Mouse (Mus musculus) olfactory bulb, adult 2 months (tissue): ENCODE data around the gene Osbpl8. TPM values are rescaled to one million over a fixed set of nuclear protein-coding genes. Genes with fewer than 3 reads are reported as not detected.

Experiments used
- H3K27ac ChIP-seq: fragments of 200-500 bp; 2 replicates; pipeline ENCODE4 v1.5.1; 2012; ENCODE audit warnings: low read depth, low read length; ENCODE audit not compliant: insufficient read depth
- H3K4me1 ChIP-seq: fragments of 200-500 bp; 2 replicates; pipeline ENCODE4 v1.6.1; 2012; ENCODE audit warnings: low read length; ENCODE audit not compliant: control insufficient read depth, insufficient read depth
- H3K4me3 ChIP-seq: fragments of 200-500 bp; 2 replicates; pipeline ENCODE4 v1.5.1; 2012; ENCODE audit warnings: mild to moderate bottlenecking, low read depth, low read length, moderate library complexity; ENCODE audit not compliant: insufficient read depth
- CTCF ChIP-seq: fragments of 200-500 bp; IDR thresholded peaks from 2 replicates; pipeline ENCODE4 v1.5.1; 2012; ENCODE audit warnings: low read depth, mild to moderate bottlenecking, low read length, moderate library complexity; ENCODE audit not compliant: insufficient read depth
- POLR2A ChIP-seq: fragments of 200-500 bp; IDR thresholded peaks from 2 replicates; pipeline ENCODE4 v1.6.1; 2012; ENCODE audit warnings: mild to moderate bottlenecking, low read depth, low read length, moderate library complexity; ENCODE audit not compliant: insufficient read depth
- WGBS: fragments of 180-500 bp; shearing (Covaris S2); methylation state at CpG from one replicate; pipeline ENCODE4 v1.1.7; 2018; 5-methylcytosine and 5-hydroxymethylcytosine counted together
- polyA plus RNA-seq: library from polyadenylated mRNA; stranded (reverse); fragments of >200 nt; gene quantifications from 2 replicates; pipeline ENCODE4 v1.2.4, GENCODE M21; 2012; ENCODE audit warnings: low replicate concordance; ENCODE audit not compliant: missing spikeins, insufficient read depth, insufficient read length

The Osbpl8 gene
- polyA plus RNA-seq, 1 experiment, result not detected

DNA sequence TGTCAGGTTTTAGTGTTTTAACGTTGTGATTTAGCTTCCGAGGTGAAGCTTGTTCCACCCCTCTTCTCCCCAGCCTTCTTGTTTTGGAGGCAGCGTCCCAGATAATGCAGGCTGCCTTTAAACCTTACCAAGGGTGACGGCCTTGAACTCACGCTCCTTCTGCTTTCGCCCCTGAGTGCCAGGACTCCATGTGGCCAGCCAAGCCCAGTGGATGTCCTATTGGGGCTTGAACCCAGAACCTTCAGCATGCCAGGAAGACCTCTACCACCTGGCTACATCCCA, 70.7 kb downstream of the Osbpl8 start:
- 90% methylated on average over 6 of the region's 6 CpGs for whole genome bisulfite sequencing
- Histone ChIP-seq H3K4me3 (no peak overlapping the region), H3K27ac (no peak overlapping the region), H3K4me1 (peaks cover 8% of the 10 kb centered on the region)
- TF ChIP-seq POLR2A (no peak), CTCF (no peak)

DNA sequence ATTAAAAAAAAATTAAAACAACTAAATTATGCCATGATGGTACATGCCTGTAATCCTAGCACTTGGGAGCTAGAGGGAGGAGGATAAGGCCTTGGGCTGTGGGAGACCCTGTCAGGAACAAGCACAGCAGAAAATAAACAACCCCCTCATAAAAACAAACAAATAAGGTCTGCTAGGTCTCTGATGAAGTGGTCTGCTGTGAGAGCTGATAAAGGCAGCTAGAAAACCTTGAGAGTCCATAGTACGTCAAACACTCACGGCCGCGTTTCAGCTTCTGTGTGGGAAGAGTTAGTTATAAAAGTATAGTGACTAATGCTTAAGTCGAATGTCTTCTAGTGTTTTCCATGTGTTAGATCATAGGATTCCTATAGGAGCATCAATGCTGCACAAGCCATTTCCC, 72.9 kb downstream of the Osbpl8 start:
- WGBS, result 60% methylated on average over 5 of the region's 5 CpGs
- Histone ChIP-seq H3K4me3 (no peak overlapping the region), H3K4me1 (peaks cover 11% of the 10 kb centered on the region), H3K27ac (no peak overlapping the region)
- TF ChIP-seq CTCF (no peak), POLR2A (no peak)

GRCm38 (mm10) chr10:111242677-111243076, 78.1 kb downstream of the Osbpl8 start:
- no peak for TF ChIP-seq POLR2A
- Histone ChIP-seq H3K27ac (no peak overlapping the region), H3K4me3 (no peak overlapping the region), H3K4me1 (peaks cover 5% of the 10 kb centered on the region)
- WGBS, result 48% methylated on average over 7 of the region's 7 CpGs

DNA sequence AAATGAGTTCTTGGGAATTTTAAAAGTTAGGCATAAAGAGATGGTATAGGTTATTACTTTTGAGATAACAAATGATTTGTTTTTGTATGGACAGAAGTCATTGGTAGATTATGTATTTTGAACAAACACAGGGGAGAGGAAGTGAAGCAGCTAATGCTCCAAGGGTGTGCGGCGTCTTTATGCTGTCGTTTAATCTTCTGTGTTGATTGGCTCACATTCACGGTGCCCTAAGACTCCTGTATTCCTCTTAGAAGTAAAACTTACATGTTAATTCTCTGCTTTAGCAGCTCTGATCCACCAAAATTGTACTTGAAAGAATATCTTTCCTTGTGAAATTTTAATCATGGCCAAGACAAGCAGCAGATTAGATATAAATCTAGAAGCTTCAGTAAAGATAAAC, 83.1 kb downstream of the Osbpl8 start:
- H3K4me3 ChIP-seq, result no peak overlapping the region

GRCm38 (mm10) chr10:111248177-111248576, 83.6 kb downstream of the Osbpl8 start:
- peaks cover 6% of the 10 kb centered on the region for H3K4me1 ChIP-seq
- no peak overlapping the region for H3K4me3 ChIP-seq
- peak overlapping the region; percentile 77 for H3K27ac ChIP-seq
- WGBS, result 9% methylated on average over 6 of the region's 6 CpGs
- TF ChIP-seq POLR2A (no peak), CTCF (no peak)

More for the DNA sequence above, 83.1 kb downstream of the Osbpl8 start:
- TF ChIP-seq POLR2A (no peak), CTCF (no peak)
- Histone ChIP-seq H3K27ac (no peak overlapping the region), H3K4me1 (peaks cover 6% of the 10 kb centered on the region)
- 11% methylated on average over 4 of the region's 4 CpGs for WGBS

- H3K4me3 ChIP-seq, result no peak overlapping the region
- no peak overlapping the region for H3K27ac ChIP-seq
- WGBS, result 40% methylated on average over 4 of the region's 4 CpGs
- no peak for TF ChIP-seq POLR2A
- TF ChIP-seq CTCF, result no peak
- peaks cover 10% of the 10 kb centered on the region for H3K4me1 ChIP-seq
Observed at GRCm38 (mm10) chr10:111250192-111250591, 85.6 kb downstream of the Osbpl8 start.

DNA sequence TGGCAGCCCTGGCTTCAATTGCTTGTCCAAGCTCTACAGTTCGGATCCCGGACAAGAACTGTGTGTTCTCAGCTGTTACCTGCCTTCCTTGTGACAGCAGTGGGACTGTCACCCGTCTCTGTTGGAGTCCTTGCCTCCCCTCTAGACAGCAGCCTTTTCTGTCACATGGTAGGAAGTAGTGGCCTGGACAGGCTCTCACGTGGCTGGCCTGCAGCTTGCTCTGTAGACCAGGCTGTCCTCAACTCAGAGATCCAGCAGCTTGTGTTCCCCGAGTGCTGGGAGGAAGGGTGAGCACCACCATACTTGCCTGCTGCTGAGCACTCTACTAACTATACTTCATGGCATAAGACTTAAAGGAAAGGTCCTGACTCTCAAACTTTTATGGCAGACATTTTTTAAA, 87.1 kb downstream of the Osbpl8 start:
- TF ChIP-seq POLR2A (no peak), CTCF (no peak)
- Histone ChIP-seq H3K4me3 (no peak overlapping the region), H3K27ac (no peak overlapping the region), H3K4me1 (peaks cover 11% of the 10 kb centered on the region)
- WGBS, result 75% methylated on average over 5 of the region's 5 CpGs

DNA sequence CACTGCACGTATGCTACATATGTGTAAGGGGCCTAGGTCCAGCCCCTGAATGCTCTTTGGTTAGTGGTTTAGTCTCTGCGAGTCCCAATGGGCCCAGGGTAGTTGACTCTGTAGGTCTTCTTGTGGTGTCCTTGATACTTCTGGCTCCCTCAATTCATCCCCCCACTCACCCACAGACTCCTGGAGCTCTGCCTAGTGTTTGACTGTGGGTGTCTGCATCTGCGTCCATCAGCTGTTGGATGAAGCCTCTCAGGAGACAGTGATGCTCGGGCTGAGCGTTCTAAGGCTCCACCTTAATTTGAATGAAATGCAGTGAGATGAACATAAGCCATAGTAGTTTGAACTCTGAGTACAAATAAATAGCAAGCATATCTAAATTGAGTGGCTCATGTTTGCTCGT, 90.7 kb downstream of the Osbpl8 start:
- H3K4me3 ChIP-seq, result no peak overlapping the region
- WGBS, result 76% methylated on average over 6 of the region's 6 CpGs
- TF ChIP-seq CTCF, result no peak
- no peak for TF ChIP-seq POLR2A
- peaks cover 11% of the 10 kb centered on the region for H3K4me1 ChIP-seq
- H3K27ac ChIP-seq, result no peak overlapping the region

DNA sequence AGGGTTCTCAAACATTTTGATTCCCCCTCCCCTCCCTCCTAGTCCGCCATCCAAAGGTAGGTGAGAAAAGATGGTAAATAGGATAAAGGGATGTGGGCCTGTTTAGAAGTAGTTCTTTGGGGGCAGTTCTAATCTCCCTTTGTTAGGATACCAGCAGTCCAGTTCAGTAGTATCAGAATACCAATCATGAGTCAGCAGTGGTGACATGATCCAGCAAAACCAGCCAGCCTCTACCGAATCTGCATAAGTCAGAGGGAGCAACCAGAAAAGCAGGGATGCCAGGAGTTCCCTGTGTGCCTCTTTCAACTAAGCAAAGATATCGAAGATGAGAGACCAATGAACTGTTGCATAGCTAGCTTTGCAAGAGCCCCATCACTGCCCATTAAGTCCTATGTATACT, 91.6 kb downstream of the Osbpl8 start:
- no peak overlapping the region for H3K27ac ChIP-seq
- WGBS, result 78% methylated on average over 3 of the region's 3 CpGs
- TF ChIP-seq POLR2A (no peak), CTCF (no peak)
- H3K4me3 ChIP-seq, result no peak overlapping the region
- H3K4me1 ChIP-seq, result peaks cover 11% of the 10 kb centered on the region

- Histone ChIP-seq H3K27ac (no peak overlapping the region), H3K4me1 (peaks cover 7% of the 10 kb centered on the region), H3K4me3 (no peak overlapping the region)
- WGBS, result 67% methylated on average over 3 of the region's 3 CpGs
- TF ChIP-seq CTCF (no peak), POLR2A (no peak)
Observed at GRCm38 (mm10) chr10:111257358-111257757, 92.8 kb downstream of the Osbpl8 start.

DNA sequence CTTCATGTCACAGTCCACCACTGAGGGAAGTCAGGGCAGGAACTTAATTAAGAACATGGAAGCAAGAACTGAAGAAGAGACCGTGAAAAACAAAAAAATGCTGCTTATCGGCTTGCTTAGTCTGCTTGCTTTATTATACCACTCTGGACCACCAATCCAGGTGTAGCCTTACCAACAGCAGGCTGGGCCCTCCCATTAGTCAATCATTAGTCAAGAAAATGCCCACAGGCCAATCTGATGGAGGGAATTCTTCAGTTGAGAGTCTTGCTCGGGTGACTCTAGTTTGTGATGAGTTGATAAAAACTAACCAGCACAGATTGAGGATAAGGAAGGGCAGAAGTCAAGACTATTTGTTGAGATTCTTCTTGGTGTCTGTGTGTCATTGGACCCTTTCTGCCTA, 93.7 kb downstream of the Osbpl8 start:
- Histone ChIP-seq H3K27ac (no peak overlapping the region), H3K4me1 (peaks cover 5% of the 10 kb centered on the region; the same call in 1 of the 2 replicates), H3K4me3 (no peak overlapping the region)
- TF ChIP-seq CTCF (no peak), POLR2A (no peak)
- 95% methylated on average over 3 of the region's 3 CpGs for WGBS
